Mouse (Mus musculus): Measurements from ENCODE around the gene Tgfb1.

DNA sequence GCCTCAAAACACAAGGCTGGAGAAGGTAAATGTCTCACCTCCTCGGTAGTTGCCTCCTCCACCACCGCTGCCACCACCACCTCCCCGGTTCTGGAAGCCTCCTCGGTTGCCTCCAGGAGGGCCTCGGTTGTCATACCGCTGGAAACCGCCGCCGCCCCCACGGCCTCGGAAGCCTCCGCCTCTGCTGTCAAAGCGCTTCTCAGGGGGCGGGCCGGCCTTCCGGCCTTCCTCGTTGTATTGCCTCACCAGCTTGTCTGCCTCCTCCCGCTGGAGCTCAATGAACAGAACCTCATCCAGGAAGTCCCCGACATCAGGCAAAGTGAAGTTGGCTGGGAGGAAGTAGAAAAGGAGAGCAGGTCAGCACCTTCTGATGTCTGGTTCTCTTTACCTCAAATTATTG, 39.1 kb downstream of the Tgfb1 start:
- TF ChIP-seq CTCF (IDR thresholded peaks at IDR 0.05; ENCODE audit: control insufficient read depth, insufficient read depth, low read length): no peak
- TF ChIP-seq POLR2A (IDR thresholded peaks at IDR 0.05; ENCODE audit: borderline replicate concordance, control insufficient read depth, low read depth, low read length): no peak
